Mouse (Mus musculus) limb, embryonic 12.5 days (tissue): ENCODE results near the gene Igfbp4. TPM values are rescaled to one million over a fixed set of nuclear protein-coding genes. Genes with fewer than 3 reads are reported as not detected.

Source experiments
- ATAC-seq: fragments of 200-750 bp; cut with Nextera tagmentation; 2 replicates; pipeline ENCODE4 v1.8.0; 2017; ENCODE audit warnings: low read depth, moderate TSS enrichment; ENCODE audit not compliant: insufficient number of reproducible peaks, insufficient read depth, low FRiP score, low TSS enrichment
- H3K27ac ChIP-seq: fragments of 300-500 bp; sonication (generic); 2 replicates; pipeline ENCODE4 v1.5.1; 2016; ENCODE audit warnings: mild to moderate bottlenecking, moderate library complexity
- H3K27me3 ChIP-seq: fragments of 300-500 bp; sonication (generic); 2 replicates; pipeline ENCODE4 v1.6.1; 2016; ENCODE audit warnings: mild to moderate bottlenecking, moderate library complexity
- H3K36me3 ChIP-seq: fragments of 300-500 bp; sonication (generic); 2 replicates; pipeline ENCODE4 v1.6.1; 2016; ENCODE audit warnings: mild to moderate bottlenecking, moderate library complexity
- H3K4me1 ChIP-seq: fragments of 300-500 bp; sonication (generic); replicated peaks from 2 replicates; pipeline ENCODE4 v1.6.1; 2016
- H3K4me2 ChIP-seq: fragments of 300-500 bp; sonication (generic); 2 replicates; pipeline ENCODE4 v1.6.1; 2016; ENCODE audit warnings: mild to moderate bottlenecking, moderate library complexity
- H3K4me3 ChIP-seq: fragments of 300-500 bp; sonication (generic); replicated peaks from 2 replicates; pipeline ENCODE4 v1.5.1; 2016; ENCODE audit warnings: mild to moderate bottlenecking
- H3K9ac ChIP-seq: fragments of 300-500 bp; sonication (generic); replicated peaks from 2 replicates; pipeline ENCODE4 v1.6.1; 2016; ENCODE audit warnings: mild to moderate bottlenecking, moderate library complexity
- H3K9me3 ChIP-seq: fragments of 300-500 bp; sonication (generic); 2 replicates; pipeline ENCODE4 v1.6.1; 2016; ENCODE audit warnings: mild to moderate bottlenecking, moderate library complexity
- WGBS: fragments of 180-500 bp; shearing (Covaris S2); methylation state at CpG from one replicate; pipeline ENCODE4 v1.1.7; 2016; 5-methylcytosine and 5-hydroxymethylcytosine counted together
- polyA plus RNA-seq: library from polyadenylated mRNA; unstranded; fragments of >200 nt; fragmentation: Nextera tagmentation; extraction: Ambion mirVana; gene quantifications from 2 replicates; pipeline ENCODE4 v1.2.1, GENCODE M21; 2016

Igfbp4 gene
- polyA plus RNA-seq, 1 experiment from 2014 or later: 1,115 TPM

GRCm38 (mm10) chr11:99023094-99023493 is 17.9 kb upstream of the Igfbp4 start:
- Histone ChIP-seq H3K9ac (peak overlapping the region; percentile 85), H3K4me3 (peak overlapping the region; percentile 77), H3K27ac (peak overlapping the region; percentile 79; the same call in 1 of the 2 replicates), H3K27me3 (no peaks in the 10 kb centered on the region), H3K9me3 (no peaks in the 10 kb centered on the region), H3K4me2 (peak overlapping the region; percentile 69), H3K4me1 (peaks cover 19% of the 10 kb centered on the region), H3K36me3 (peaks cover 45% of the 10 kb centered on the region)
- no peak for ATAC-seq
- 10% methylated on average over 4 of the region's 4 CpGs for WGBS

DNA sequence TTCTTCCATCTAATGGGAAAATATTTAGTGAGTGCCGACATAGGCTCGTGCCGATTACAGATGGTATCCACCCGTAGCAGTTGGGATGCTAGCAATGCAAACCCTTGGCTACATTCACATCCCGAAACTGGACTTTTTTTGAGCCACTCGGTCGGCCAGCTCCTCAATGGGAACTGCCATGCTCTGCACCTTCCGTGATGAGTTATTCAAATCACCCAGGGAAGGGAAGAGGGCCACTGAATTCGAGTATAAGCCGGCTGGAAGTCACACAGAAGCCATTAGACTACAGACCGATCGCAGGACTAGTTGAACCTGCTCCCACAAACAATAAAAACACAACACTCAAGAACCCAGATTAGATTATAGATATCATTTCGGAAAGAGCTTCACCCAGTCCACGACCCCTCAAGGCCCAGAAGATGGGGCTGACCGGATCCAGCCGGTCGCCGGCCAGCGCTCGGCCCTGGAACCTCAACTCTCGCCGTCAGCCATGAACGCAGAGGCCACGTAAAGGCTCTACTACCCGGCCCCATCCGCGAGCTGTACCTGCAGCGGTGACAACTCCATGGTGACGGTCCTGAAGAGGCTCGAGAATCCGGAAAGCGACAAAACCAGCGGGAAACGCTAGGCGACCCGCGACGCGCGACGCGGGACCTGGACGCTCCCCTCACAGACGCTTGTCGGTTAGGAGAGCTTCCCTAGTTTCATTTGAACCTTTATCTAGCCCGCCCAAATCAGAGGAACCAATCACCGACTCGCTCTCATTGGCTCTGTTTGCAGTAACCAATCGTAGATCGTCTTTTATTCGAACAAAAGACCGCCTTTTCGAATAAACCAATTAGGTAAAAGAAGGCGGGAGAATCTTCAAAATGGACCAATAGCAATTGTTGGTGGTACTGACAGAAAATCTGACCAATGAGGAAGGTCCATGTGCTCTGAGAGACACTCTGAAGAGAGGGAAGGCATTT is 17.3 kb upstream of the Igfbp4 start, which contains the start of gene Top2a:
Gene Top2a (minus strand): TSS at position 690 of the 968 bp plus-strand sequence.
- Histone ChIP-seq H3K4me1 (peaks cover 19% of the 10 kb centered on the region), H3K36me3 (peaks cover 38% of the 10 kb centered on the region), H3K9me3 (no peaks in the 10 kb centered on the region), H3K27me3 (no peaks in the 10 kb centered on the region), H3K9ac (peak within 1 kb of the TSS; percentile 85), H3K27ac (peak within 1 kb of the TSS; percentile 79), H3K4me3 (peak within 1 kb of the TSS; percentile 77), H3K4me2 (peak within 1 kb of the TSS; percentile 69)
- peak; percentile 91 for ATAC-seq
- under 1% methylated on average over 54 of the region's 54 CpGs for WGBS

DNA sequence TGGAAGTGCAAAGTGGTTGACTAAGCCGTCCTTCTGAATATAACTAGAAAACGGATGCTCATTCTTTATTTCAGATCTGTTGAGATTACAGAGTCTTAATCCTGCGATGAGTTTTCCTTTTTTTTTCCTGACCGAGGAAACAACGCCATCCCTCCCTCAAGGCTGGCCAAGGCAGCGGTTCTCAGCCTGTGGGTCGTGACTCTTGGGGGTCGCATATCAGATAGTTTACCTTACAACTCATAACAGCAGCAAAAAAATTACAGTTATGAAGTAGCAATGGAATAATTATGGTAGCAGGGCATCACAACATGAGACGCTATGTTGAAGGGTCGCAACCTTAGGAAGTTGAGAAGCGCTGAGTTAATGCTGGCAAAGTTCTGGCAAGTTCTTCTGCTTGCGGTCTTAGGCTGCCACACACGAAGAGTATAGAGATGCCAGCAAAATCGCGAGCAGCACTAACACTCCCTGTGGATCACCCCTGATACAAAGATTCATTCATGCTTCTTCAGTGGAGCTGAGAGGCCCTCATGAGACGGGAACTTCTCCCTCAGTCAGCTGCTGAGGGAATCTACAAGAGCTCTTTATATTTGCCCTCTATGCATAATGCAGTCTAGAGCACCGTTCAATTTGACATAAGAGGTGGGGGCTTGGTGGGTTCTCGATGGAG is 16.4 kb upstream of the Igfbp4 start:
- Histone ChIP-seq H3K27me3 (no peaks in the 10 kb centered on the region), H3K9me3 (no peaks in the 10 kb centered on the region), H3K9ac (no peak overlapping the region), H3K36me3 (peaks cover 30% of the 10 kb centered on the region), H3K4me1 (peaks cover 19% of the 10 kb centered on the region), H3K27ac (0 out of 2 replicates have a peak overlapping the region, but pooled peaks have one; percentile 29), H3K4me2 (peak overlapping the region; percentile 42), H3K4me3 (peak overlapping the region; percentile 77)
- ATAC-seq: peak; percentile 7; the same call in 1 of the 2 replicates
- WGBS: 52% methylated on average over 18 of the region's 18 CpGs

DNA sequence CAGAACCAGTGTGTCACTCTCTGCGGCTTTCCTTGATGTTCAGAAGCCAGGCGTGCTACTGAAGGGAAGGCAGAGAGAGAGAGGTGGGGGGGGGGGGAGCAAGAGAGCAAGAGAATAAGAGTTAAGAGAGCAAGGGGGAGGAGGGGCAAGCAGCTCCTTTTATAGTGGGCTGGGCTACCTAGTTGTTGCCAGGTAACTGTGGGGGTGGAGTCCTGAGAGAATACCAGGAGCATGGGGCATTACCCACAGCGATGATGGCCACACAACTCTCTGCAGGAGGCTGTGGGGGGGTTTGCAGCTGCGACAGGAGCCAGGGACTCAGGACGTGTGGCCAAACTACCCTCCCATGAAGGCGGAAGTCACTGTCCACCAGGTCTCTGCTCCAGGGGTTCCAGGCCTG is 15.2 kb upstream of the Igfbp4 start:
- 81% methylated on average over 6 of the region's 6 CpGs for WGBS
- H3K27me3 ChIP-seq: no peaks in the 10 kb centered on the region
- H3K4me1 ChIP-seq: peaks cover 19% of the 10 kb centered on the region
- no peak overlapping the region for H3K27ac ChIP-seq
- H3K4me3 ChIP-seq: no peak overlapping the region
- peaks cover 17% of the 10 kb centered on the region for H3K36me3 ChIP-seq
- H3K4me2 ChIP-seq: no peak overlapping the region
- H3K9me3 ChIP-seq: no peaks in the 10 kb centered on the region
- no peak overlapping the region for H3K9ac ChIP-seq
- no peak for ATAC-seq

- Histone ChIP-seq H3K4me1 (peaks cover 14% of the 10 kb centered on the region), H3K27ac (no peak overlapping the region), H3K4me3 (no peak overlapping the region), H3K27me3 (no peaks in the 10 kb centered on the region), H3K36me3 (peaks cover 7% of the 10 kb centered on the region), H3K9me3 (no peaks in the 10 kb centered on the region), H3K4me2 (no peak overlapping the region), H3K9ac (no peak overlapping the region)
- WGBS: 79% methylated on average over 12 of the region's 12 CpGs
- no peak for ATAC-seq
Observed at GRCm38 (mm10) chr11:99026899-99027440, 14.1 kb upstream of the Igfbp4 start.

GRCm38 (mm10) chr11:99035350-99035749 is 5.7 kb upstream of the Igfbp4 start:
- Histone ChIP-seq H3K9ac (no peak overlapping the region), H3K27ac (no peak overlapping the region), H3K4me3 (no peak overlapping the region), H3K9me3 (no peaks in the 10 kb centered on the region), H3K27me3 (no peaks in the 10 kb centered on the region), H3K4me1 (no peaks in the 10 kb centered on the region), H3K36me3 (no peaks in the 10 kb centered on the region), H3K4me2 (no peak overlapping the region)
- WGBS: 80% methylated on average over 4 of the region's 4 CpGs
- no peak for ATAC-seq

DNA sequence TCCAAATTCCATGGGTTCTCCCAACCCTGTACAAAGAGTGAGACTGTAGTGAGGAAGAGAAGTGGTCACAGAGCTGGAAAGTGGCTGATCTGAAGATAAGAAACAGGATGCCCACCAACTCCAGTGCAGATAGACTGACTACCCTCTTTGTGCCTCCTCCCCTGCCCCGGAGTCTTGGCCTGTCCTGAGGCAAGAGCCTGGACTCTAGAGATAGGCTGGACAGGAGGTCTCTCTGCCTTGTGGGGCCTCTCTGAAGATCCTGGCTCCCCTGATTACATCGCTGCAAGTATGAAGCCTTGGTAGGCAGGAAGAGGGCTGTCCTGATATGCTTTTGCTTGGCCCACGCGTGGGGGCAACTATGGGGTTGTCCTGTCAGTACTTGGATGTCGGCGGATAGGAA is 4.8 kb upstream of the Igfbp4 start:
- no peak for ATAC-seq
- no peak overlapping the region for H3K4me3 ChIP-seq
- H3K27me3 ChIP-seq: no peaks in the 10 kb centered on the region
- H3K36me3 ChIP-seq: no peaks in the 10 kb centered on the region
- H3K9me3 ChIP-seq: no peaks in the 10 kb centered on the region
- 78% methylated on average over 6 of the region's 6 CpGs for WGBS
- H3K4me1 ChIP-seq: no peaks in the 10 kb centered on the region
- 0 out of 2 replicates have a peak overlapping the region, but pooled peaks have one; percentile 23 for H3K9ac ChIP-seq
- H3K4me2 ChIP-seq: no peak overlapping the region
- no peak overlapping the region for H3K27ac ChIP-seq

GRCm38 (mm10) chr11:99039782-99040181 is 1.3 kb upstream of the Igfbp4 start:
- Histone ChIP-seq H3K4me3 (peak overlapping the region; percentile 97), H3K4me2 (peak overlapping the region; percentile 85), H3K27ac (peak overlapping the region; percentile 98), H3K27me3 (no peaks in the 10 kb centered on the region), H3K9me3 (no peaks in the 10 kb centered on the region), H3K9ac (peak overlapping the region; percentile 98), H3K36me3 (peaks cover 13% of the 10 kb centered on the region), H3K4me1 (peaks cover 26% of the 10 kb centered on the region)
- under 1% methylated on average over 15 of the region's 15 CpGs for WGBS
- ATAC-seq: peak; percentile 57

DNA sequence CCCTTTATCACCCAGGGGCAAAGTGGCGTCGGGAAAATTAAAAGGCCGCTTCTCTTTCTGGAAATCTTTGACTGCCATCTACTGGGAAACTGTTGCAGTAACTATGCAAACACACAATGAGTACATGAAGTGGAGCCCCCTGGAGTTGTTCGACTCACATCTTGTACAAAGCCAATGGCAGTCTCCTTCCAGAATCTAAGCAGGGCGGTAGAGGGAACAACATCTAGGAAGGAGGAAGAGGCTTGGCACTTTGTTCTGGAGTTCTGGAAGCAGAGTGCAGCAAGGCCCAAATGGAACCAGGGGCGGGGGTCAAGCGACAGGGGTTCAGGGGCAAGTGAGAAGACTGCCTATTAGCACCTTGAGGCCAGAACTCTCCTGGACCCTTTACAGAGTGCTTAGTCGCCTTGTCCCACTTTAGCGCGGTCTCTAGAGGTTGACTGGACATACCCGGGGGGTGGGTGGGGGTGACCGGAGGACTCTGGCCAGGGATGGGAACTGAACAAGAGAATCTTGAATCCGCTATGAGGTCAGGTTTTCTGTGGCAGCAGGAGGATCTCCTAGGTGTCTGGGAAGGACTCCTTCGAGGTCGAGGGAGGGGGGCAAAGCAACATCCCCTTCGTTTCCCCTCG is 584 bp upstream of the Igfbp4 start:
- Histone ChIP-seq H3K36me3 (peaks cover 19% of the 10 kb centered on the region), H3K27ac (peak overlapping the region; percentile 98), H3K4me1 (peaks cover 33% of the 10 kb centered on the region), H3K9me3 (no peaks in the 10 kb centered on the region), H3K4me2 (peak overlapping the region; percentile 85), H3K4me3 (peak overlapping the region; percentile 97), H3K27me3 (no peaks in the 10 kb centered on the region), H3K9ac (peak overlapping the region; percentile 98)
- ATAC-seq: peak; percentile 3; the same call in 1 of the 2 replicates
- under 1% methylated on average over 17 of the region's 17 CpGs for WGBS

- peaks cover 49% of the 10 kb centered on the region for H3K4me1 ChIP-seq
Observed at GRCm38 (mm10) chr11:99041841-99042780, 1.1 kb downstream of the Igfbp4 start.

More at GRCm38 (mm10) chr11:99041841-99042780, 1.1 kb downstream of the Igfbp4 start:
- no peak for ATAC-seq
- Histone ChIP-seq H3K4me3 (peak overlapping the region; percentile 97), H3K36me3 (peaks cover 28% of the 10 kb centered on the region), H3K9me3 (no peaks in the 10 kb centered on the region), H3K4me2 (peak overlapping the region; percentile 85), H3K9ac (peak overlapping the region; percentile 98), H3K27me3 (no peaks in the 10 kb centered on the region), H3K27ac (peak overlapping the region; percentile 98)
- 28% methylated on average over 16 of the region's 16 CpGs for WGBS
